Mouse (Mus musculus) midbrain, embryonic 16.5 days (tissue): ENCODE measurements around the gene Reln. TPM values are rescaled to one million over a fixed set of nuclear protein-coding genes. Genes with fewer than 3 reads are reported as not detected.
A peak's percentile ranks its signal among the peaks of the same experiment; 100 is the strongest.

ENCODE experiments used
- ATAC-seq: fragments of 200-750 bp; cut with Nextera tagmentation; 2 replicates; pipeline ENCODE4 v1.8.0; 2017; ENCODE audit warnings: moderate TSS enrichment
- H3K27ac ChIP-seq: fragments of 300-500 bp; sonication (generic); 2 replicates; pipeline ENCODE4 v1.5.1; 2014; ENCODE audit warnings: mild to moderate bottlenecking, low read length, mixed read lengths
- H3K27me3 ChIP-seq: fragments of 300-500 bp; sonication (generic); 2 replicates; pipeline ENCODE4 v1.6.1; 2014; ENCODE audit warnings: low read depth, low read length, mixed read lengths; ENCODE audit not compliant: control insufficient read depth, insufficient read depth
- H3K36me3 ChIP-seq: fragments of 300-500 bp; sonication (generic); 2 replicates; pipeline ENCODE4 v1.6.1; 2014; ENCODE audit warnings: mild to moderate bottlenecking, low read length, moderate library complexity, mixed read lengths; ENCODE audit not compliant: control insufficient read depth, insufficient read depth
- H3K4me1 ChIP-seq: fragments of 300-500 bp; sonication (generic); 2 replicates; pipeline ENCODE4 v1.6.1; 2014; ENCODE audit warnings: mild to moderate bottlenecking, low read length, mixed read lengths; ENCODE audit not compliant: control insufficient read depth, insufficient read depth
- H3K4me2 ChIP-seq: fragments of 300-500 bp; sonication (generic); 2 replicates; pipeline ENCODE4 v1.6.1; 2014; ENCODE audit warnings: mild to moderate bottlenecking, low read length, mixed read lengths
- H3K4me3 ChIP-seq: fragments of 300-500 bp; sonication (generic); 2 replicates; pipeline ENCODE4 v1.5.1; 2014; ENCODE audit warnings: low read depth, mild to moderate bottlenecking, low read length, moderate library complexity, mixed read lengths
- H3K9ac ChIP-seq: fragments of 300-500 bp; sonication (generic); 2 replicates; pipeline ENCODE4 v1.6.1; 2014; ENCODE audit warnings: low read depth, low read length, mixed read lengths
- H3K9me3 ChIP-seq: fragments of 300-500 bp; sonication (generic); replicated peaks from 2 replicates; pipeline ENCODE4 v1.6.1; 2014; ENCODE audit warnings: mild to moderate bottlenecking, low read length, mixed read lengths; ENCODE audit not compliant: control insufficient read depth, poor library complexity, severe bottlenecking
- WGBS: fragments of 180-500 bp; shearing (Covaris S2); extraction: QIAGEN DNeasy Blood & Tissue Kit; methylation state at CpG from one replicate; pipeline ENCODE4 v1.1.7; 2014; 5-methylcytosine and 5-hydroxymethylcytosine counted together
- polyA plus RNA-seq: library from polyadenylated mRNA; unstranded; fragments of >200 nt; fragmentation: Nextera tagmentation; extraction: Ambion mirVana; gene quantifications from 2 replicates; pipeline ENCODE4 v1.2.1, GENCODE M21; 2015

Gene Reln
- polyA plus RNA-seq, 1 experiment from 2014 or later, result 39.5 TPM

DNA sequence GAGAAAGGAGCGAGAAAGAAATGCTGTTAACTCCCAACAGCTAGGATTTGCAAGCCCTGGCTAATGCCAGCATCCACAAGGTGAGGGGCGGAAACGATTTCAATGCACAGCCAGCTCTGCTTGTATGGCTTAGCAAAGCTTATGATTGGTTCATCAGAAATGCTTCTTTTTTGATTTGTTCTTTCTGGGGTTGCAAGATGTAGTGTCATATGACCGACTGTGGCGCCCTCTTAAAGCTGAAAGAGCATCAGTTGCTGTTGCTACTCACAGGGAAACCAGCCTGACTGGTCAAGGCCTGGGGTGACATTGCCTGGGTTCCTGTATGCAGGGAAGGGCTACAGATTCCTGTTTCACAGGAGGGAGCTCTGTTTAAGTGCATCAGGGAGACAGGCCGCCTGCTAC, 478.2 kb downstream of the Reln start:
- no peaks in the 10 kb centered on the region for H3K27me3 ChIP-seq
- peak overlapping the region; percentile 42 for H3K4me3 ChIP-seq
- peak overlapping the region; percentile 50 for H3K9ac ChIP-seq
- WGBS, result 6% methylated on average over 6 of the region's 6 CpGs
- H3K4me1 ChIP-seq, result peaks cover 6% of the 10 kb centered on the region; the same call in 1 of the 2 replicates
- no peaks in the 10 kb centered on the region for H3K9me3 ChIP-seq
- no peaks in the 10 kb centered on the region for H3K36me3 ChIP-seq
- H3K27ac ChIP-seq, result peak overlapping the region; percentile 50; the same call in 1 of the 2 replicates
- peak overlapping the region; percentile 71 for H3K4me2 ChIP-seq
- ATAC-seq, result peak; percentile 96

DNA sequence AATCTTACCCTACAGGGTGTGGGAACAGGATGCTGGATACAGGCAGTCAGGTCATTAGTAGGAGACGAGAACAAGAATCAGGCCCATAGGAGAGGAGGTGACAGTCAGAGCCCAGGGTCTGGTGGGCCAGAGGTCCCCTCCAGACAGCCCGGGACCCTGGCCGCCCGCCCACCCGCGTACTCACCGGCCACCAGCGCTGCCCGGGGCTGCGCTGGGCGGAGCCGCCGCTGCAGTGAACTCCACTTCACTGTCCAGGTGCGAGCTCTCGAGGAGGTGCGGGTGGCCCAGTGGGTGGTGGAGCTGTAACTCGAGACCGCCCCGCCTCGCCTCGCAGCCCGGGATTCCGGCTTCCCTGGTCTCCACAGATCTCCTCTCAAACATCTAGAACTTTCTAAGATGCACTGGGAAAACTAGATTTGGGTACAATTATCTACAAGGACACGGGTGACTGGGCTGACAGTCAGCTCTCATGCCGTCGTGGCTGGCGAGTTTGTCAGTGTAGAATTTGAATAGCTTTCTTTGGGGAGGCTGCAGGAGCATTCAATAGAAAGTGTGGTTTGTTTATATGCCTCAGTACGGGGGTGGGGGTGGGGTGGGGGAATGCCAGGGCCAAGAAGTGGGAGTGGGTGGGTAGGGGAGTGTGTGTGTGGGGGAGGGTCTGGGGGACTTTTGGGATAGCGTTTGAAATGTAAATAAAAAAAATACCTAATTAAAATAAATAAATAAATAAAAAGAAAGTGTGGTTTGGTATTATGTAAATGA, 479.0 kb downstream of the Reln start, which contains the start of gene Slc26a5:
TSS of gene Slc26a5 (minus strand) at position 259 of the 762 bp plus-strand sequence.
- peak; percentile 65; the same call in 1 of the 2 replicates for ATAC-seq
- H3K27me3 ChIP-seq, result no peaks in the 10 kb centered on the region
- peak within 1 kb of the TSS; percentile 50; the same call in 1 of the 2 replicates for H3K27ac ChIP-seq
- WGBS, result 2% methylated on average over 29 of the region's 29 CpGs
- H3K36me3 ChIP-seq, result no peaks in the 10 kb centered on the region
- H3K4me1 ChIP-seq, result peaks cover 6% of the 10 kb centered on the region; the same call in 1 of the 2 replicates
- peak within 1 kb of the TSS; percentile 54 for H3K9ac ChIP-seq
- H3K4me2 ChIP-seq, result peak within 1 kb of the TSS; percentile 71
- H3K9me3 ChIP-seq, result no peaks in the 10 kb centered on the region
- peak within 1 kb of the TSS; percentile 42 for H3K4me3 ChIP-seq

DNA sequence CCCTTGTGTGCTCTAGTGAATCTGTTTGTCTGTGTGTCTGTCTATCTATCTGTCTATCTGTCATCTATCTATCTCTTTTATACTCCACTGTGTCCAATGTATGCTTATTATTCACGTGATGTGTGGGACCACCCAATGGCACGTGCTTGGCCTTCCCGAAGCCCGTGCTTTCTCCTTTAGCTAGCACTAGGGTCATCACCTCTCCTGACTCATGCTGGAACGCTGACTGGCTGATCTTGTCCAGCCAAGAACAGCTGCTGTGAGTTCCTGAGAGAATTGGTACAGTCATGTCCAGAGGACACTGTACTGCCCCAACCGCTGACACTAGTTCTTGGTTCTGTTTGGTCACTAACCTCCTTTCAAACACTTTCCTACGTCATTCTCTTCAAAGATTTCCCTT, 485.8 kb downstream of the Reln start:
- no peaks in the 10 kb centered on the region for H3K9me3 ChIP-seq
- no peak overlapping the region for H3K27ac ChIP-seq
- 89% methylated on average over 7 of the region's 7 CpGs for WGBS
- H3K27me3 ChIP-seq, result no peaks in the 10 kb centered on the region
- H3K36me3 ChIP-seq, result no peaks in the 10 kb centered on the region
- no peaks in the 10 kb centered on the region for H3K4me1 ChIP-seq
- H3K4me3 ChIP-seq, result no peak overlapping the region
- no peak for ATAC-seq
- no peak overlapping the region for H3K4me2 ChIP-seq
- H3K9ac ChIP-seq, result no peak overlapping the region

DNA sequence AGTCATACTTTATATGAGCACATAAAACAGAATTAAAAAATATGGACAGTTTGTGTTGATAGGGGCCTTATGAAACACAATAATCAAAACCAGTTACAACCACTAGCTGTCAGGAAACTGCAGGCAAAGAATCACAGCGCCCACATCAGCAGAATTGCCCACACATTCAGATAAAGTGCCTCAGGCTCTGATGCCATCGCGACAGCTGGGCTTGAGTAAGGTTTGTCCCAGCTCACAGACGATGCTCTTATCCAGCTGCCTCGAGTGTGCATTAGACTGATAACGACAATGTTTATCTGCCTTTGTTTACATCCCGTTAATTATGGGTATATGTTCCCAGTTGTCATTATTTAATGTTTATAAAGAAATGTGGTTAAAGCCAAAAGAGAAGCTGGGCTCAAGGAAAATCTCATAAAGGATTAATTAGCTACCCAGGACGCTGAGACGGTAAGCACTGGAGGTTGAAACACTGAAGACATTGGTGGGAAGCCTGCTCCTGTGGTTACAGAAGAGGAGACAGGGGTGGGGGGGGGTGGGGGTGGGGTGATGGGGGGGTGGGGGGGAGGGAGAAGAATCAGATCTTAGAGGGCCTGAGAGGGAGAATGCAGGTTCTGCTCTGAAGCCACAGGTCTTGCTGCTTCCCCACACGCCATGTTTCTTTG, 492.7 kb downstream of the Reln start:
- H3K9me3 ChIP-seq, result no peaks in the 10 kb centered on the region
- 41% methylated on average over 10 of the region's 10 CpGs for whole genome bisulfite sequencing
- no peaks in the 10 kb centered on the region for H3K27me3 ChIP-seq
- H3K9ac ChIP-seq, result no peak overlapping the region
- no peak overlapping the region for H3K4me3 ChIP-seq
- H3K36me3 ChIP-seq, result no peaks in the 10 kb centered on the region
- H3K27ac ChIP-seq, result no peak overlapping the region
- ATAC-seq, result peak; percentile 58; the same call in 1 of the 2 replicates
- H3K4me1 ChIP-seq, result no peaks in the 10 kb centered on the region
- H3K4me2 ChIP-seq, result no peak overlapping the region

DNA sequence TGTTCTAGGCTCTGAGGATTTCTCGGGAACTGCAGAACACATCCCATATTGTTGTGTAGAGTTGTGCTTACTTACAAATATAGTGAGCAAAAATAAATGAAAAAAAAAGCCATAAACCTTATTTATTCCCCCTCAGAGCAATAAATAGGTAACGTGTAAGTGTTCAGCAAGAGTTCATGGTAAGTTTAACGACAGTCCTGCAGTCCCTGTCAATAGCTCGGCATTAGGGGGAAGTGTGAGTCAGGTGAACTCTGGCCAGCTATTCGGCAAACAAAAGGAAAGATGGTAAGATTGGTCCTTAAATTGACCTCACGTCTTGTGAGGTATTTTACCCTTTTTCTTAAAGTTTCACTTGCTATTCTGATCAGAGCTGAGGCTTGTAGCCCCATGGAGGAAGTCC, 497.1 kb downstream of the Reln start:
- no peak for ATAC-seq
- 87% methylated on average over 6 of the region's 6 CpGs for WGBS

DNA sequence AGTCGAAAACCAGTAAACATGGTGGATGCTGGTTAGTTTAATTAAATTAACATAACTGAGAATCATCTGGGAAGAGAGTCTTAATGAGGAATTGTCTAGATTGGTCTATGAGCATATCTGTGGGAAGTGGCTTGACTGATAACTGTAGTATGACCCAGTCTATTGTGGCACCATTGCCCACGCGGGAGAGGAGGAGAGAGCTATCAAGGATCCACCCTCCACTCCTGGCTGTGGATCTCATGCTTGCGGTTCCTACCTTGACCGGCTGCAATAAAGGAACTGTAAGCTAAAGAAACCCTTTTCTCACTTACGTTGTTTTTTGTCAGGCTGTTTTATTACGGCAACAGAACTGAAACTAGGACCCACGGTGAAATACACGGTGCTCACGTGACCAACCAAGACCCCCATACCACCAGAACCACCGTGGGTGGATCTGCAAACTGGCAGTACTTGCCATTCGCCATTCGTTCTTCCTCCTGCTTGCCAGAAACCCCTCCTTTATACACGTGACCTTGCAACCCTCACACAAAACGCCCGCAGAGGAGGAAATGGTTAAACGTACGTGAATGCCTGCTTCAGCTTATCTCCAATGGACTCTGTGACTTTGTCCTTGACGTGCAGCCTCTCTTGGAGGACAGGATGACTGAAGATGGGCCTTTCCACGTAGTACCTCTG, 497.7 kb downstream of the Reln start:
- Histone ChIP-seq H3K36me3 (no peaks in the 10 kb centered on the region), H3K4me2 (no peak overlapping the region), H3K27ac (no peak overlapping the region), H3K4me1 (no peaks in the 10 kb centered on the region), H3K9ac (no peak overlapping the region), H3K27me3 (no peaks in the 10 kb centered on the region), H3K4me3 (no peak overlapping the region), H3K9me3 (no peaks in the 10 kb centered on the region)
- WGBS, result 86% methylated on average over 20 of the region's 20 CpGs
- no peak for ATAC-seq

More for the DNA sequence above, 497.1 kb downstream of the Reln start:
- no peaks in the 10 kb centered on the region for H3K9me3 ChIP-seq
- no peaks in the 10 kb centered on the region for H3K36me3 ChIP-seq
- H3K4me1 ChIP-seq, result no peaks in the 10 kb centered on the region
- no peak overlapping the region for H3K27ac ChIP-seq
- no peak overlapping the region for H3K4me2 ChIP-seq
- no peak overlapping the region for H3K9ac ChIP-seq
- H3K4me3 ChIP-seq, result no peak overlapping the region
- no peaks in the 10 kb centered on the region for H3K27me3 ChIP-seq

DNA sequence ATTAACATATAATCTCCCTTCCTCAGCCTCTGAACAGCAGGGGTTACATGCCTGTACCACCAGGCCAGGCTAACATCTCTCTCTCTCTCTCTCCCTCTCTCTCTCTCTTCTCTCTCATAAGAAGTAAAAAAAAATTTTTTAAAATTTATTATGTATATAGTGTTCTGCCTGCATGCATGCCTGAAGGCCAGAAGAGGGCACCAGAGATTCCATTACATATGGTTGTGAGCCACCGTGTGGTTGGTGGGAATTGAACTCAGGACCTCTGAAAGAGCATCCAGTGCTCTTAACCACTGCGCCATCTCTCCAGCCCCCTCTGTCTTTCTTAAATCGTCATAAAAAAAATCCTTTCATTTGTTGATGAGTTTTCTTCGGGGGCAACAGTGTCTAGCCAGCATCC, 499.8 kb downstream of the Reln start:
- 77% methylated on average over 4 of the region's 4 CpGs for WGBS
- Histone ChIP-seq H3K9ac (no peak overlapping the region), H3K36me3 (no peaks in the 10 kb centered on the region), H3K4me3 (no peak overlapping the region), H3K4me2 (no peak overlapping the region), H3K9me3 (no peaks in the 10 kb centered on the region), H3K27me3 (no peaks in the 10 kb centered on the region), H3K27ac (no peak overlapping the region), H3K4me1 (no peaks in the 10 kb centered on the region)
- no peak for ATAC-seq
